Comparison of ENCODE assay signal across 8 mouse cellular contexts in genomic region chr7:89829201-89829600, GRCm38 (mm10).
DNase-seq lines count a peak whose midpoint lies in the region; ATAC-seq and TF ChIP-seq lines count a peak whose summit lies in the region.

No protein-coding gene starts in this region.

- H3K27me3 ChIP-seq in hindbrain, embryonic 10.5 days (ENCODE audit: insufficient read depth, poor library complexity, severe bottlenecking): no peaks in the 10 kb centered on the region
- no peaks in the 10 kb centered on the region for H3K27me3 ChIP-seq in hindbrain, embryonic 13.5 days

- DNase-seq in hindbrain, embryonic 10.5 days (ENCODE audit: low spot score): peak; percentile 29
- DNase-seq in brain, embryonic 14.5 days (ENCODE audit: low read depth): peak; percentile 39
- peak; percentile 61 for DNase-seq in lung, postnatal 25 days (ENCODE audit: low spot score)
- no peak for DNase-seq in MN1 (ENCODE audit: low spot score)
- no peak for DNase-seq in gastrocnemius, postnatal 4 days (ENCODE audit: low spot score in 2 of 2)

- no peak overlapping the region for H3K9ac ChIP-seq in hindbrain, embryonic 13.5 days

- TF ChIP-seq CTCF in brain, embryonic 14.5 days (IDR thresholded peaks at IDR 0.05; ENCODE audit: borderline replicate concordance, extremely low read depth, insufficient read depth, insufficient read length): peak; percentile 43; the same call in 1 of the 2 replicates

- no peak overlapping the region for H3K27ac ChIP-seq in hindbrain, embryonic 10.5 days
- H3K27ac ChIP-seq in hindbrain, embryonic 13.5 days: no peak overlapping the region

- WGBS in hindbrain, embryonic 10.5 days: 62% methylated on average over 7 of the region's 7 CpGs
- WGBS in hindbrain, embryonic 13.5 days: 64% methylated on average over 7 of the region's 7 CpGs

- H3K4me2 ChIP-seq in hindbrain, embryonic 13.5 days: no peak overlapping the region

- H3K36me3 ChIP-seq in hindbrain, embryonic 10.5 days: no peaks in the 10 kb centered on the region
- H3K36me3 ChIP-seq in hindbrain, embryonic 13.5 days: no peaks in the 10 kb centered on the region

- no peak for TF ChIP-seq POLR2A in brain, embryonic 14.5 days (IDR thresholded peaks at IDR 0.05; ENCODE audit: borderline replicate concordance, extremely low read depth, insufficient read depth, insufficient read length, poor library complexity, severe bottlenecking)

- H3K4me1 ChIP-seq in hindbrain, embryonic 10.5 days (replicated peaks): 0 out of 2 replicates have a peak, but pooled peaks cover 4% of the 10 kb centered on the region
- H3K4me1 ChIP-seq in hindbrain, embryonic 13.5 days (replicated peaks): no peaks in the 10 kb centered on the region

- ATAC-seq in hindbrain, embryonic 13.5 days (ENCODE audit: low FRiP score): no peak; the same call in 1 of the 2 replicates
- ATAC-seq in hematopoietic stem cell, adult 5-6 weeks (replicated peaks in 1 of 2; ENCODE audit: insufficient read depth in 1 of 2, low FRiP score in 2 of 2, low TSS enrichment in 1 of 2, low read depth in 1 of 2, poor library complexity in 2 of 2, severe bottlenecking in 2 of 2): peak; percentile 42 to 62; a peak in 2 of 4 replicates
- ATAC-seq in erythroblast, adult 5-6 weeks (replicated peaks; ENCODE audit: low FRiP score, poor library complexity, severe bottlenecking): no peak

- no peak overlapping the region for H3K4me3 ChIP-seq in hindbrain, embryonic 10.5 days
- H3K4me3 ChIP-seq in hindbrain, embryonic 13.5 days: no peak overlapping the region

- 0 out of 2 replicates have a peak, but pooled peaks cover 2% of the 10 kb centered on the region for H3K9me3 ChIP-seq in hindbrain, embryonic 10.5 days
- no peaks in the 10 kb centered on the region for H3K9me3 ChIP-seq in hindbrain, embryonic 13.5 days

Comparison
In these comparisons a context has a peak if more than half of its experiments do, and no peak if none do; other contexts are left out.
1. DNase-seq: peak in hindbrain, embryonic 10.5 days (single experiment), brain, embryonic 14.5 days (single experiment) and lung, postnatal 25 days (single experiment); none in MN1 (single experiment) and gastrocnemius, postnatal 4 days (0 of 2).
2. ATAC-seq: peak in hematopoietic stem cell, adult 5-6 weeks (2 of 2); none in hindbrain, embryonic 13.5 days (single experiment) and erythroblast, adult 5-6 weeks (single experiment).